Mouse (Mus musculus) lung, adult 2 months (tissue): Measurements from ENCODE around the gene Cdc14a.

Experiments
- CTCF ChIP-seq: fragments of 200-500 bp; IDR thresholded peaks from 2 replicates; pipeline ENCODE4 v1.5.1; 2011; ENCODE audit warnings: mild to moderate bottlenecking, low read length, control low read depth; ENCODE audit not compliant: insufficient read depth
- POLR2A ChIP-seq: fragments of 200-500 bp; IDR thresholded peaks from 2 replicates; pipeline ENCODE4 v1.6.1; 2011; ENCODE audit warnings: low read depth, mild to moderate bottlenecking, control low read depth, low read length, borderline replicate concordance; ENCODE audit errors: extremely low read depth

DNA sequence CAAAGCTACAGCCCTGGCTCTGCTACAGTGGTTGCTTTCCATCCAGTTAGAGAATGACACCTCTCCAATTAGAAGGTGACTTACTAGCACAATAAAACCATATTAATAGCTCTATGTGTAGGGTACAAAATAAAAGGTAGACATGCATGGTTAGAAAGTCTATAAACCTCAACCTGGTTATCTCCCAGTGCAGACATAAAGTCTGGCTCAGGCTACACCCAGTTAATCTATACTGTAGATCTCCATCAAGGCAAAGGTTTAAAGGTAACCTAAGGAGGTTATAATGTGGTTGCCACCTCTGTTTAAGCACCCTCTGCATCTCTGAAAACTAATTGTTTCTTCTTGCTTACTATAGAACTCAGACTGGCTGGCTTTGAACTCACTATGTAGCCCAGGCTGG, 36.9 kb downstream of the Cdc14a start:
- TF ChIP-seq CTCF (no peak), POLR2A (no peak)
